Mouse (Mus musculus): ENCODE measurements around the gene Hyal2.

DNA sequence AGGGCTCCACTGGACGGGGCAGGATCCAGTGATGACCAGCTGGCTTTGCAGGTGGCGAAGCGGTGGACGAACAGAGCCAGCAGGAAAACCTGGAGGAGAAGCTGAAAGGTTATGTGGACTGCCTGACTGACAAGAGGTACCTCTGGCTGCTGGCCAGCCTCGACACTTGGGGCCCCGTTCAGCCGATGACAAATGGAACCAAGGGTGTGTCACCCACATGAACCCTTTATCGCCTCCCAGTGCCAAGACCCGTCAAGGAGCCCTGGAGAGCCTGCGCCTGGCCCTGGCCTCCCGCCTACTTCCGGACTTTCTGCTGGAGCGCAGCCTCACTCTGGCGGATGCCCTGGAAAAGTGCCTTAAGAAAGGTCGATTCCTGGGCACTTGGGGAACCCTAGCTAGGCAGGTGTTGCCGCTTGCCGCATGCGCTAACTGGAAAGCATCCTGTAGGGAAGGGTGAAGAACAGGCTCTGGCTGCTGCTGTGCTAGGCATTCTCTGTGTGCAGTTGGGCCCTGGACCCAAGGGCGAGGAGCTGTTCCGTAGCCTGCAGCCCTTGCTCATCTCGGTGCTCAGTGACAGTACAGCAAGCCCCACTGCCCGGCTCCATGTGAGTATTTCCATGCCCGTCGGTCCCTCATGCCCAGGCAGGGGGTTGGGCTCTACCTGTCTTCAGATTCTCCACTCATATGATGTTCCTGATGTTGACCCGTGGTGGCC lies 22.5 kb downstream of the Hyal2 start:
- TF ChIP-seq CTCF (IDR thresholded peaks at IDR 0.05; ENCODE audit: low read depth) (no peak), EP300 (IDR thresholded peaks at IDR 0.05; ENCODE audit: low read depth) (no peak)
